Mouse (Mus musculus) duodenum, adult 2 months (tissue): ENCODE measurements around the gene Nfkbiz. TPM values are rescaled to one million over a fixed set of nuclear protein-coding genes. Genes with fewer than 3 reads are reported as not detected.

ENCODE experiments used
- polyA plus RNA-seq: library from polyadenylated mRNA; depleted of rRNA; stranded (reverse); fragments of >200 nt; gene quantifications from 2 replicates; pipeline ENCODE4 v1.2.3, GENCODE M21; 2012; ENCODE audit warnings: low replicate concordance; rRNA removed

Nfkbiz gene
- polyA plus RNA-seq = 44.9 and 72.7 TPM in 2 replicates

GRCm38 (mm10) chr16:55838510-55839474 lies at the start of gene Nfkbiz:
TSS of gene Nfkbiz (minus strand) at chr16:55838899.

Other genes with a start within 250 kb of the Nfkbiz start
- 0.12 and 0.39 TPM in 2 replicates for gene Nxpe3, start 56.4 kb upstream of the Nfkbiz start, polyA plus RNA-seq
- 0.02 and 0.07 TPM in 2 replicates for gene Cep97, start 96.0 kb upstream of the Nfkbiz start, polyA plus RNA-seq
- gene Rpl24, start 127.4 kb upstream of the Nfkbiz start, polyA plus RNA-seq = 12.0 and 12.5 TPM in 2 replicates
- 1.1 TPM in 2 replicates for gene Zbtb11, start 135.0 kb upstream of the Nfkbiz start, polyA plus RNA-seq
- 1.6 and 1.8 TPM in 2 replicates for gene Pcnp, start 190.8 kb upstream of the Nfkbiz start, polyA plus RNA-seq
- 1.7 and 3.9 TPM in 2 replicates for gene Trmt10c, start 198.9 kb upstream of the Nfkbiz start, polyA plus RNA-seq
- 0.40 and 0.53 TPM in 2 replicates for gene Senp7, start 209.4 kb upstream of the Nfkbiz start, polyA plus RNA-seq